Mouse (Mus musculus) C2C12 (cell line): ENCODE results near the gene Ces1g.

Experiments
- CEBPB ChIP-seq: IDR thresholded peaks from one replicate; pipeline ENCODE4 v1.6.1; 2011; ENCODE audit warnings: low read depth, mild to moderate bottlenecking, control low read depth, moderate library complexity
- CTCF ChIP-seq: IDR thresholded peaks from one replicate; pipeline ENCODE4 v1.5.1; 2011; ENCODE audit not compliant: control insufficient read depth, insufficient read depth, insufficient read length
- FOSL1 ChIP-seq: IDR thresholded peaks from one replicate; pipeline ENCODE4 v1.8.0; 2011; ENCODE audit warnings: mild to moderate bottlenecking, low read length; ENCODE audit not compliant: poor library complexity, insufficient read depth, severe bottlenecking

- TF ChIP-seq CEBPB (no peak), FOSL1 (no peak), CTCF (no peak)
Observed at GRCm38 (mm10) chr8:93315557-93315956, 21.6 kb downstream of the Ces1g start.
